Mouse (Mus musculus): Measurements from ENCODE around the gene Ceacam15. TPM values are rescaled to one million over a fixed set of nuclear protein-coding genes. Genes with fewer than 3 reads are reported as not detected.
A peak's percentile ranks its signal among the peaks of the same experiment; 100 is the strongest.
"Not testable (repeated sequence)": the region's sequence is repeated elsewhere in the genome, so short reads cannot be mapped to it uniquely, and the experiment has no call there.

Gene Ceacam15
- total RNA-seq (2021), result not detected
- long read RNA-seq, experiment 1, result 0 reads
- long read RNA-seq, experiment 2, result 0 reads

DNA sequence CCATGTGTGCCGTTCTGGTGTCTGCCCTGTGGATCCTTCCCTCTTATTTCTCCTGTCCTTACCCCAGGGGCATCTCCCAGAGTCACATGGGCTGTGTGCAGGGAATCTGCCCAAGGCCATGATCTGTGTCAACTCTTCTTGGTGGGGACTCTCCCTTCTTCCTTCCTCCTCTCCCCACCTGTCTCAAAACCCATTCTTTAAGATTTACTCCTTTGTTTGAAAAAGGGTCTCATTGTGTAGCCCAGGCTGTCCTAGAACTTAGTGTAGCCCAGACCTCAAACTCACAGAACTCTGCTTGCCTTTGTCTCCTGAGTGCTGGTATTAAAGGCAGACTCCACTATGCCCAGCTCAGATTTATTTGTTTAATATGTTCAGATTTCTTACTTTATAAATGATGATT lies at the start of gene Ceacam15:
TSS of gene Ceacam15 (minus strand) at position 101 of the 400 bp plus-strand sequence.
- DNase-seq, result no peak
- intact Hi-C loops (cut with DNase I), result no loop called here

DNA sequence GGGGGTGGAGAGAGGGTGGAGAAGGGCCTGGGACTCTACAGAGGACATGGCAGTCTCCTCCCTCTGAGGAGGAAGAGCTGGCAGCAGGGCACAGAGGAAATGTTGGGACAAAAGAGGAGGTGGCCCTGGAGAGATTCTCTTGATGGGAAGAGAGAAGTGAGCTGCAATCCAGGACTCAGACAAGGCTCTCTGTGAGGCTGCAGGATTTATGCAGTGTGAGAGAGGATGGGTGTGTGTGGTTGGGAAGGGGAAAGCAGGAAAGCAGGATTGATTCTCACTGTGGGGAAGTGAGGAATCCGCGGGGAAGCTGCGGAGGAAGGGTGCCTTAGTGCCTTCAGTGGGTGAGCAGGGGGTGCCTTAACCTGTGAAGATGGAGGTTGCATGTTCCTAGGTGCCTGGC lies 47.0 kb upstream of the Ceacam15 start:
- intact Hi-C loops (cut with DNase I); DNase-seq: not testable (repeated sequence)

DNA sequence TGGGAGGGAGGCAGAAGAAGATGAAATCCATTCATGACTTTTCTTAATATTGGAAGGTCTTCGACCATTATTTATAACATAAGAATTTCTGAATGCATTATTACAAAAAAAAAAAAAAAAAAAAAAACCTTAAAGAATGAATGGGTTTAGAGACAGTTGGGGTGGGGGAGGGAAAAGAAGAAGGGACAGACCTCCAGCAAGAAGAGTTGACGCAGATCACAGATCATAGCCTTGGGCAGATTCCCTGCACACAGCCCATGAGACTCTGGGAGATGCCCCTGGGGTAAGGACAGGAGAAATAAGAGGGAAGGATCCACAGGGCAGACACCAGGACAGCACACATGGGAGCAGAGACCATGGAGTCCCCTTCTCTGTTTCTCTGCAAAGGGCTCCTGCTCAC lies 46.1 kb upstream of the Ceacam15 start, which contains the start of gene Ceacam9:
TSS of gene Ceacam9 (plus strand) at position 301 of the 400 bp plus-strand sequence.
- intact Hi-C loops (cut with DNase I), result no loop called here
- no peak for DNase-seq

GRCm38 (mm10) chr7:16716456-16717152 lies 41.1 kb upstream of the Ceacam15 start:
- peak in 1 of 2 experiments; percentile 24 for DNase-seq
- intact Hi-C loops (cut with DNase I), result not testable (repeated sequence)

DNA sequence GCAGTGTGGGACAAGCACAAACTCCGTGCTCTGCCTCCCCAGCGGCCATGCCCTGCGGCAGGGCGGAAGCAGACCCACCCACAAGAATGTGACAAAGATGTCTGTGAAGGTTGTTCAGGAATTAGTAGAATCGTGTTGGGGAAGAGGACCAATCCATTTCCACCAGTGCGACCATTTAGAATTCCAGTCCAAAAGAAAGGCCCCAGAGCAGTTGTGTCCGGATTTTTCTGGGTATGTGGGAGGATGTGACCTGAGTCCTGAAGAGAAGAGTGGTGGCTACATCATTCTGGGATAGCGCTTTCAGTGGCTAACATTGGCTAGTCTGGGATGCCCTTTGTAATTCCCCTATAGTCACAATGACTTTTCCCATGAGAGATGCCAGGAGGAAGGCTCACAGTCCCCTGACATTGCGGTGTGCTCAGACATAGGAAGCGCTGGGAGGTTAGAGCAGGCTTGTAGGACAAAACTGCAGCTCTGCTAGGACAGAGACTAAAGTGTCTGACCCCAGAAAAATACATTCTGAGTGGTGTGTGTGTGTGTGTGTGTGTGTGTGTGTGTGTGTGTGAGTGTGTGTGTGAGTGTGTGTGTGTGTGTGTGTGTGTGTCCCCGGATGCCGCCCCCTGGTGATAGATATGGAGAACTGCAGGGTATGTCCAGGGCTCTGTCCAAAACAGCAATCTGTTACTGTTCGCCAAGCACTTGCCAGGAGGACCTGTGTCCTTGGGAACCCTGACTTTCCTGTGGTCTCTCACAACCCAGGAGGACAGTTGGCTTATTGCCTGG lies 37.3 kb upstream of the Ceacam15 start:
- intact Hi-C loops (cut with DNase I), result no loop called here
- DNase-seq, result no peak

- DNase-seq, result no peak
- intact Hi-C loops (cut with DNase I), result no loop called here
Observed at GRCm38 (mm10) chr7:16710604-16711003, 35.1 kb upstream of the Ceacam15 start.

- intact Hi-C loops (cut with DNase I), result no loop called here
- no peak for DNase-seq
Observed at GRCm38 (mm10) chr7:16708244-16708643, 32.7 kb upstream of the Ceacam15 start.

DNA sequence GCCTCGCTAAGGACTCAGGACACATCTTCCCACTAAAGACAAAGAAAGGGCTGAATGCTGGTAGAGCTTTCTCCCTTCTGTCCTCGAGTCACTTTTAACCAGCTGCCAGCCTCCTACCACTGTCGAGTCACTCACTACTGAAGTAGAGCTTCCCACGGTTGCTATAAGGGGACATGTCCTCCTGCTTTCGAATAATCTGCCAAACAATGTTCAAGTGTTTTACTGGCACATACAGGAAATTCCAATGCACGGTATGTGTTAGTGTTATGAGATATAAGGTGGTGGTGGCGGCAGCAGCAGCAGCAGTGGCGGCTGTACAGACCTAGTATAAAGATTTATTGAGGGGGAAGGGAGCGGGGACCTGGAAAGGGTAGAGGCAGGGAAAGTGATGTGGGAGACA lies 30.9 kb upstream of the Ceacam15 start:
- DNase-seq, result no peak
- intact Hi-C loops (cut with DNase I), result no loop called here

DNA sequence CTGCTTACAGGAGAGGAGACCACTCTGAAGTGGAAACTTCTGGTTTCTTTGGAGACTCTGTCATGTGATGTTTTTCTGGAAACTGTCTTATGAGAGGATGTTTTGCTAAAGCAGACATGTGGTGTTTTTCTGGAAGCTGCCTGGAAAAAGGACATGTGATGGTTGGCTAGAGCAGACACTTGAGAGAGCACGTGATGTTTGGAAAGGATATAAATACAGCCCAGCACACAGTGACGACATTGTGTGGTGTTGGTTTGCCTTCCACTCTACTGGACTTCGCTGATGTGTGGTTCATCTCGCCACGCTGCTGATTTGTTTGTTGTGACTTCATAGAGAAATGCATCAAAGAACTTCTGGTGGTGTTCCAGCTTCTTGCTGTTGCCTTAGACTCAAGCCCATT lies 25.1 kb upstream of the Ceacam15 start:
- intact Hi-C loops (cut with DNase I), result no loop called here
- DNase-seq, result no peak

DNA sequence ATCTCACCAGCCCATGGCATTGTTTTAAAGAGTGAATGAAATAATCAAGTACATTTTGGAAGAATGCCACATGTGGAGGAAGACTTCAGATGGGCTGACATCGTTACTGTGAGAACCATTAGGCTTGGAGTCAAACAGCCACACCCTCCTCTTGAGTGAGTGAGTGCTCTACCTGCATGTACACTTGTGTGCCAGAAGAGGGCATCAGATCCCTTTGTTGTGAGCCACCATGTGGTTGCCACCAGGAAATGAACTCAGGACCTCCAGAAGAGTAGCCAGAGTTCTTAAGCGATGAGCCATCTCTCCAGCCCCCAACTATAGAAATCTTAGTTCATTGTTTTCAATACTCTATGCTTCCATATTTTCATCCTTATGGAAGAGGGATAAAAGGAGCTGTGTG lies 23.5 kb upstream of the Ceacam15 start:
- no peak for DNase-seq
- intact Hi-C loops (cut with DNase I), result no loop called here

- peak; percentile 53 to 65 for DNase-seq
- intact Hi-C loops (cut with DNase I), result no loop called here
Observed at GRCm38 (mm10) chr7:16695025-16695424, 19.5 kb upstream of the Ceacam15 start.

DNA sequence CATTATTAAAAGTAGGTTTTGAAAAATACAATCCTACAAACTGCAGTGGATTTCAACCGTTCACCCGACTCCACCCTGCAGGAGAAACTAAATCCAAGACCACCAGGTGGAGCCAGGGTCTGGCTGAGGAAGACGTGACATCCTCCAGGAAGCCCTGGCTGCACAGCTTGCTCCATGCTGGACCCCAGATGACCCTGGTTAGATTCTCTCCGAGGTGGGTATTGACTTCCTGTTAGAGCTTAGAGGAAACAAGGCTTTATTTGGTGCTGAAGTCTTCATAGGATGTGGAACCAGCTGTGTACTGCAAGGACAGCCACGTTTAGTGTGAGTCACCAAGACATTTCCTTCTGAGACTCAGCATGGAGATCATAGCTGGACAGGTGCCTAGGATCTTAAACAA lies 13.7 kb upstream of the Ceacam15 start:
- peak in 1 of 2 experiments; percentile 20 for DNase-seq
- intact Hi-C loops (cut with DNase I), result no loop called here

- DNase-seq; intact Hi-C loops (cut with DNase I): not testable (repeated sequence)
Observed at GRCm38 (mm10) chr7:16680194-16680593, 4.7 kb upstream of the Ceacam15 start.

DNA sequence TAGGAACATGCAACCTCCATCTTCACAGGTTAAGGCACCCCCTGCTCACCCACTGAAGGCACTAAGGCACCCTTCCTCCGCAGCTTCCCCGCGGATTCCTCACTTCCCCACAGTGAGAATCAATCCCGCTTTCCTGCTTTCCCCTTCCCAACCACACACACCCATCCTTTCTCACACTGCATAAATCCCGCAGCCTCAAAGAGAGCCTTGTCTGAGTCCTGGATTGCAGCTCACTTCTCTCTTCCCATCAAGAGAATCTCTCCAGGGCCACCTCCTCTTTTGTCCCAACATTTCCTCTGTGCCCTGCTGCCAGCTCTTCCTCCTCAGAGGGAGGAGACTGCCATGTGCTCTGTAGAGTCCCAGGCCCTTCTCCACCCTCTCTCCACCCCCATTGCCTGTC lies 806 bp downstream of the Ceacam15 start:
- DNase-seq; intact Hi-C loops (cut with DNase I): not testable (repeated sequence)

DNA sequence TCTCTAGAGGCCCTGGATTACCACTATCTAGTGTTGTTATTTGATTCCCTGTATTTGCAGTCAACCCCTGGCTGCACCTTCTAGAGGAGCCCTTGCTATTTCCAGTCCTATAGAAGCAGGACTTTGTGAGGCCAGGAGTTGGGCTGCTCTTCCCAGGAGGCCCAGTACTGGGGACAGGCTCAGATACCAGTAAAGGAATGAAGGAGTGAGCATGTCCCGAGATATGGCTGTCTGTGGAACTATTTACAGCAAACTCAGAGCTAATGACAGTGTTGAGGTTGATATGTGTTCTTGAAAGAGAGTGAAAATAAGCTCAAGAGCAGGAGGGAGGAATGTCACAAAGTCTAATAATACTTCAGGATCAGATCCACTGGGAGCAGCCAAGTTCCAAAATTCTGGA lies 1.7 kb downstream of the Ceacam15 start:
- DNase-seq, result no peak
- intact Hi-C loops (cut with DNase I), result no loop called here

- intact Hi-C loops (cut with DNase I); DNase-seq: not testable (repeated sequence)
Observed at GRCm38 (mm10) chr7:16668331-16668930, 7.1 kb downstream of the Ceacam15 start.

DNA sequence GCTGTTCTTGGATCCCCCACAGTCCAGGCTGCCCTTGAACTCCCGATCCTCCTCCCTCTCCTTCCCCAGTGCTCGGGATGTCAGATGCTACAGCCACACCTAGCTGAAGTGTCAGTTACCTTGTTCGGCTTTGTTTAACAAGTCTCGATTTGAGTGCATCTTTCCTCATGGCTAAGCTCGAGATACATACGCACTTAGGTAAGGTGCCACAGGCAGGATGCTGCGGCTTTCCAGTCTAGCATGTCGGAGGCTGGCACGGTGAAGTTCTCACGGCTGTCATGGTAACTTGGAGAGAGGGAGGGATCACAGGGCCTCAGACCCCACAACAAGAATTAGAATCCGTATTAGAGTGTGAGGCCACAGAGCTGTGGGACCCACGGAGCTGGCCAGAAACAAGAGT lies 31.2 kb downstream of the Ceacam15 start:
- intact Hi-C loops (cut with DNase I), result no loop called here
- no peak for DNase-seq

DNA sequence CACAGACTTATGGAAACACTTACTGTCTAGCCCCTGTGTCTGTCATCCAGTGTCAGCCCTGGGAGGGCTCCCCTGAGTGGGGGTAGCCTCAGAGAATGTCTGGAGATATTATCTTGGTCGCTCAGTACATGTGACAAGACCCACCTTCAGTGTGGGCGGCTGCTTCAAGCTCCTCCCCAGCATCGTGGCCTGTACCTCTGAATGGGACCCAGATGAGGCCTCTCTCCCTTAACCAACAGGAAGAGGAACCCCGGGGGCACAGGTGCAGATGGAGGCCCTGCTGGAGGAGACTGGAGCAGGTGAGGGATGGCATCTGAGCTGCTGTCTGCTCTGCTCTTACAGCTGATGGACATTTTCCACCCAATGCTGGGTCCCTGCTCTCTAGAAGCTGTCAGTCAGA lies 32.4 kb downstream of the Ceacam15 start:
- DNase-seq; intact Hi-C loops (cut with DNase I): not testable (repeated sequence)

- intact Hi-C loops (cut with DNase I), result no loop called here
- DNase-seq, result peak; percentile 76 to 85
Observed at GRCm38 (mm10) chr7:16639028-16639427, 36.5 kb downstream of the Ceacam15 start.

- DNase-seq, result no peak
- intact Hi-C loops (cut with DNase I), result no loop called here
Observed at GRCm38 (mm10) chr7:16635116-16635515, 40.4 kb downstream of the Ceacam15 start.

- DNase-seq; intact Hi-C loops (cut with DNase I): not testable (repeated sequence)
Observed at GRCm38 (mm10) chr7:16633913-16634312, 41.6 kb downstream of the Ceacam15 start.

Data from heart, postnatal 14 days (tissue).